Mouse (Mus musculus) ES-E14 (cell line): ENCODE measurements around the gene Zfp341. TPM values are rescaled to one million over a fixed set of nuclear protein-coding genes. Genes with fewer than 3 reads are reported as not detected.
A peak's percentile ranks its signal among the peaks of the same experiment; 100 is the strongest.

Source experiments
- DNase-seq: peaks from one replicate; pipeline ENCODE4 v3.0.0-alpha.2; 2013; ENCODE audit warnings: low read depth, low spot score
- H3K27ac ChIP-seq: 2 replicates; pipeline ENCODE4 v1.5.1; 2012; ENCODE audit warnings: low read depth, mild to moderate bottlenecking, low read length, moderate library complexity, mixed read lengths; ENCODE audit not compliant: poor library complexity, insufficient read depth, severe bottlenecking
- H3K36me3 ChIP-seq: 2 replicates; pipeline ENCODE4 v1.6.1; 2012; ENCODE audit warnings: mild to moderate bottlenecking, low read length, moderate library complexity, mixed read lengths; ENCODE audit not compliant: control insufficient read depth, poor library complexity, insufficient read depth, severe bottlenecking
- H3K4me1 ChIP-seq, 2 experiments: fragments of 150-350 bp in 1 of 2; sonication (generic) in 1 of 2; 2 replicates each; pipeline ENCODE4 v1.6.1; 2012; ENCODE audit warnings: low read length in 2 of 2, mild to moderate bottlenecking in 1 of 2, mixed read lengths in 1 of 2; ENCODE audit not compliant: control insufficient read depth in 2 of 2, insufficient read depth in 2 of 2, poor library complexity in 1 of 2
- H3K4me3 ChIP-seq, 2 experiments: fragments of 150-350 bp in 1 of 2; sonication (generic) in 1 of 2; 2 replicates each; pipeline ENCODE4 v1.5.1; 2012; ENCODE audit warnings: low read length in 2 of 2, low read depth in 1 of 2, mild to moderate bottlenecking in 1 of 2, mixed read lengths in 1 of 2; ENCODE audit not compliant: insufficient read depth in 1 of 2, poor library complexity in 1 of 2, severe bottlenecking in 1 of 2
- H3K9ac ChIP-seq: 2 replicates; pipeline ENCODE4 v1.6.1; 2012; ENCODE audit warnings: low read depth, mild to moderate bottlenecking, low read length, mixed read lengths; ENCODE audit not compliant: poor library complexity, insufficient read depth, severe bottlenecking
- H3K9me3 ChIP-seq: fragments of 150-350 bp; sonication (generic); 2 replicates; pipeline ENCODE4 v1.6.1; 2012; ENCODE audit warnings: low read depth, mild to moderate bottlenecking, low read length; ENCODE audit not compliant: control insufficient read depth, insufficient read depth
- CHD2 ChIP-seq: IDR thresholded peaks from 2 replicates; pipeline ENCODE4 v1.6.1; 2014; ENCODE audit warnings: mild to moderate bottlenecking, low read depth, low read length, inconsistent platforms
- HCFC1 ChIP-seq: IDR thresholded peaks from 2 replicates; pipeline ENCODE4 v1.6.1; 2012; ENCODE audit warnings: low read length, inconsistent platforms, borderline replicate concordance; ENCODE audit not compliant: insufficient read depth
- MAFK ChIP-seq: IDR thresholded peaks from 2 replicates; pipeline ENCODE4 v1.6.1; 2014; ENCODE audit warnings: mild to moderate bottlenecking, low read depth, low read length, inconsistent platforms; ENCODE audit not compliant: insufficient read depth
- ZC3H11A ChIP-seq: IDR thresholded peaks from 2 replicates; pipeline ENCODE4 v1.6.1; 2012; ENCODE audit warnings: low read depth, mild to moderate bottlenecking, inconsistent platforms, low read length, borderline replicate concordance
- ZNF384 ChIP-seq: IDR thresholded peaks from 2 replicates; pipeline ENCODE4 v1.6.1; 2012; ENCODE audit warnings: low read depth, low read length, inconsistent platforms
- in situ Hi-C, 2 experiments: fragments of 600-800 bp; cut with MboI; formaldehyde crosslinking; loops; one replicate each; pipeline ENCODE4 v1.15.1; 2025; ENCODE audit warnings: low sequenced_read_pairs in 2 of 2, inconsistent platforms in 1 of 2; ENCODE audit not compliant: unreplicated experiment in 2 of 2
- total RNA-seq: library from RNA; depleted of rRNA; stranded (reverse); fragments of 300-350 nt; gene quantifications from 2 replicates; pipeline ENCODE4 v1.2.3, GENCODE M21; 2012

Zfp341 gene
- total RNA-seq, 1 experiment, result 3.2 TPM

- TF ChIP-seq ZNF384 (no peak), ZC3H11A (no peak), HCFC1 (no peak), MAFK (no peak), CHD2 (no peak)
- DNase-seq, result no peak
- peaks cover 7 to 11% of the 10 kb centered on the region in 2 experiments; a peak in 3 of 4 replicates for H3K4me1 ChIP-seq
- H3K27ac ChIP-seq, result no peak overlapping the region
- H3K9me3 ChIP-seq, result no peaks in the 10 kb centered on the region
- H3K9ac ChIP-seq, result no peak overlapping the region
- H3K4me3 ChIP-seq, result 0 out of 4 replicates have a peak overlapping the region, but pooled peaks of 1 of the 2 experiments have one; percentile 22
- H3K36me3 ChIP-seq, result peaks cover 10% of the 10 kb centered on the region
- in situ Hi-C loops, result no loop called here
Measured at GRCm38 (mm10) chr2:154659070-154659469, 46.0 kb downstream of the Zfp341 start.

- H3K9me3 ChIP-seq, result no peaks in the 10 kb centered on the region
- no peak overlapping the region for H3K4me3 ChIP-seq
- TF ChIP-seq ZNF384 (peak; percentile 62; the same call in 1 of the 2 replicates), HCFC1 (no peak)
- H3K27ac ChIP-seq, result no peak overlapping the region
- H3K36me3 ChIP-seq, result peaks cover 10% of the 10 kb centered on the region
- peaks cover 7 to 11% of the 10 kb centered on the region in 2 experiments; a peak in 3 of 4 replicates for H3K4me1 ChIP-seq
- in situ Hi-C loops, result no loop called here
- H3K9ac ChIP-seq, result no peak overlapping the region
- DNase-seq, result no peak
Measured at GRCm38 (mm10) chr2:154659531-154660074, 46.5 kb downstream of the Zfp341 start.

DNA sequence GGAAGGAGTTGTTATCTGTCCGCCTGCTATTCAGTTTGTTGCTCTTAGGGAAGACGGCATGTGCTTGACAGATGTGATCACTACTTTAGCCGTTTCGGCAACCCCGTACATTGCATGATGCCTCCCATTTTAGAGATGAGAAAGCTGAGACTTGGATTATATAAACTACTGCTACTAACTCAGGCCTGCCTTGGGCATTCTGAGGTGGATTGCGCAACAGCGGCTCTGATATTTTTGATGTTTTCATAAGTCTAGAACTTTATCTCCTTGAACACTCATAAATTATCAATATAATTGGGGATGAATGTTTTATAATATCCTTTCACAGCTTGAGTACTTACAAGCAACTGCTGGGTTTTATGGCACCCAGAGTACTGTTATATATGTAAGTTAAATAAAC is 55.6 kb downstream of the Zfp341 start:
- TF ChIP-seq HCFC1, result no peak
- no peak for TF ChIP-seq ZNF384
- TF ChIP-seq CHD2, result no peak
- TF ChIP-seq MAFK, result no peak
- TF ChIP-seq ZC3H11A, result no peak
- Histone ChIP-seq H3K9ac (no peak overlapping the region), H3K9me3 (no peaks in the 10 kb centered on the region), H3K4me3 (no peak overlapping the region), H3K36me3 (no peaks in the 10 kb centered on the region), H3K4me1 (peaks cover 3 to 8% of the 10 kb centered on the region in 2 experiments; a peak in 3 of 4 replicates), H3K27ac (no peak overlapping the region)
- in situ Hi-C loops, result no loop called here
- DNase-seq, result no peak

DNA sequence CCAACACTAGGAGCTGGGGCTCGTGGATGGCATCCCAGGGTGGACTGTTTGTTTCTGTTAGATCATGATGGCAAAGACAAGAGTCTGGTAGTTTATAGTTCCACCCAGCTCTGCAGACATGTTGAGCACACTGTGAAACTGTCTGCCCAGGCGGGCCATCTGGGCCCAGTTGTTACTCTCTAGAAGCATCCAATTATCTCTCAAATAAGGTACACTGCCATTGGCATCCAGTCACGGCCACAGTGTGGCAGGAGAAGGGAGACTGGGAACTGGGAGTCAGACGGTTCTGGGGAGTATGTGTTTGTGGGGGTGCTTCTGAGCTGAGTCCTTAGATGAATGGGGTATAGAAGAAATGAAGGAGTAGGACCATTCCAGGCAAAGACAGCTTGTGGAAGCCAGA is 57.0 kb downstream of the Zfp341 start:
- no peak overlapping the region for H3K27ac ChIP-seq
- H3K4me1 ChIP-seq, result peaks cover 3 to 8% of the 10 kb centered on the region in 2 experiments; a peak in 3 of 4 replicates
- no peak for DNase-seq
- H3K9ac ChIP-seq, result no peak overlapping the region
- in situ Hi-C loops, result no loop called here
- TF ChIP-seq CHD2, result no peak
- no peak for TF ChIP-seq HCFC1
- no peak for TF ChIP-seq ZC3H11A
- TF ChIP-seq ZNF384, result no peak
- TF ChIP-seq MAFK, result no peak
- no peak overlapping the region for H3K4me3 ChIP-seq
- H3K9me3 ChIP-seq, result no peaks in the 10 kb centered on the region
- no peaks in the 10 kb centered on the region for H3K36me3 ChIP-seq

DNA sequence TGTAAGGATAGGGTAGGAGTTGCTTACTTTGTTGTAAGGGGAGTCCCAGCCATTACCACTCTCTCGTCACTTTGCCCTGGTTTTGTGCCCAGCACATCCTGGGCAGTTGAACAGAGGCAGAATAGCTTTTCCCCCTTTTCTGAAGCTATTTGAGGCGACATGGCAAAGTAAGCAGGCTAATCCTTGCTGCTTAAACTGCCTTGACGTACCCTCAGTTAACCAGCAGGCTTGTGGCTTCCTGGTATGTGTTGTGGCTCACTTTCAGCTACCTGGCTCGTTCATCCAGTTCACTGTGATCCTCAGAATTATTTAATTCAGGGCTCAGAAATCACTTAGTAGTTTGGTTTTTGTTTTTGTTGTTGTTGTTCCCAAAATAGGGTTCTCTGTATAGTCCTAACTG is 57.6 kb downstream of the Zfp341 start:
- no peak for DNase-seq
- Histone ChIP-seq H3K36me3 (peaks cover 3% of the 10 kb centered on the region; the same call in 1 of the 2 replicates), H3K9me3 (no peaks in the 10 kb centered on the region), H3K4me1 (peaks cover 3 to 10% of the 10 kb centered on the region in 2 experiments; a peak in 3 of 4 replicates), H3K9ac (no peak overlapping the region), H3K27ac (no peak overlapping the region), H3K4me3 (no peak overlapping the region)
- TF ChIP-seq HCFC1 (no peak), MAFK (no peak), ZNF384 (no peak), CHD2 (no peak), ZC3H11A (no peak)
- in situ Hi-C loops, result no loop called here
